Mouse (Mus musculus) forebrain, embryonic 12.5 days (tissue): ENCODE results near the gene Zscan2. TPM values are rescaled to one million over a fixed set of nuclear protein-coding genes. Genes with fewer than 3 reads are reported as not detected.
A peak's percentile ranks its signal among the peaks of the same experiment; 100 is the strongest.

ENCODE experiments used
- ATAC-seq: fragments of 200-750 bp; cut with Nextera tagmentation; 2 replicates; pipeline ENCODE4 v1.8.0; 2017; ENCODE audit warnings: moderate TSS enrichment; ENCODE audit not compliant: low FRiP score
- H3K27ac ChIP-seq: fragments of 300-500 bp; sonication (generic); 2 replicates; pipeline ENCODE4 v1.5.1; 2016; ENCODE audit warnings: mild to moderate bottlenecking
- H3K27me3 ChIP-seq: fragments of 300-500 bp; sonication (generic); 2 replicates; pipeline ENCODE4 v1.6.1; 2016; ENCODE audit warnings: mild to moderate bottlenecking
- H3K36me3 ChIP-seq: fragments of 300-500 bp; sonication (generic); replicated peaks from 2 replicates; pipeline ENCODE4 v1.6.1; 2016; ENCODE audit warnings: mild to moderate bottlenecking
- H3K4me1 ChIP-seq: fragments of 300-500 bp; sonication (generic); 2 replicates; pipeline ENCODE4 v1.6.1; 2016
- H3K4me2 ChIP-seq: fragments of 300-500 bp; sonication (generic); 2 replicates; pipeline ENCODE4 v1.6.1; 2016; ENCODE audit warnings: mild to moderate bottlenecking, moderate library complexity
- H3K4me3 ChIP-seq: fragments of 300-500 bp; sonication (generic); replicated peaks from 2 replicates; pipeline ENCODE4 v1.5.1; 2016; ENCODE audit warnings: mild to moderate bottlenecking
- H3K9ac ChIP-seq: fragments of 300-500 bp; sonication (generic); 2 replicates; pipeline ENCODE4 v1.6.1; 2016; ENCODE audit warnings: mild to moderate bottlenecking
- H3K9me3 ChIP-seq: fragments of 300-500 bp; sonication (generic); 2 replicates; pipeline ENCODE4 v1.6.1; 2016
- WGBS: fragments of 180-500 bp; shearing (Covaris S2); methylation state at CpG from one replicate; pipeline ENCODE4 v1.1.7; 2016; 5-methylcytosine and 5-hydroxymethylcytosine counted together
- polyA plus RNA-seq: library from polyadenylated mRNA; unstranded; fragments of >200 nt; fragmentation: Nextera tagmentation; extraction: Ambion mirVana; gene quantifications from 2 replicates; pipeline ENCODE4 v1.2.1, GENCODE M21; 2016

The Zscan2 gene
- polyA plus RNA-seq, 1 experiment from 2014 or later, result 3.7 TPM

GRCm38 (mm10) chr7:80865521-80865920, 4.8 kb downstream of the Zscan2 start:
- Histone ChIP-seq H3K9me3 (no peaks in the 10 kb centered on the region), H3K4me3 (no peak overlapping the region), H3K4me1 (peaks cover 32% of the 10 kb centered on the region), H3K4me2 (no peak overlapping the region), H3K27ac (no peak overlapping the region), H3K9ac (no peak overlapping the region), H3K36me3 (peaks cover 67% of the 10 kb centered on the region), H3K27me3 (no peaks in the 10 kb centered on the region)
- no peak for ATAC-seq
- 94% methylated on average over 7 of the region's 7 CpGs for WGBS

- peaks cover 29% of the 10 kb centered on the region for H3K4me1 ChIP-seq
- H3K27me3 ChIP-seq, result no peaks in the 10 kb centered on the region
- peaks cover 75% of the 10 kb centered on the region for H3K36me3 ChIP-seq
- H3K4me3 ChIP-seq, result no peak overlapping the region
- H3K27ac ChIP-seq, result no peak overlapping the region
- no peak overlapping the region for H3K4me2 ChIP-seq
- no peaks in the 10 kb centered on the region for H3K9me3 ChIP-seq
- ATAC-seq, result no peak
- 90% methylated on average over 7 of the region's 7 CpGs for WGBS
- H3K9ac ChIP-seq, result no peak overlapping the region
These were observed 5.9 kb downstream of the Zscan2 start for GRCm38 (mm10) chr7:80866514-80867147.

DNA sequence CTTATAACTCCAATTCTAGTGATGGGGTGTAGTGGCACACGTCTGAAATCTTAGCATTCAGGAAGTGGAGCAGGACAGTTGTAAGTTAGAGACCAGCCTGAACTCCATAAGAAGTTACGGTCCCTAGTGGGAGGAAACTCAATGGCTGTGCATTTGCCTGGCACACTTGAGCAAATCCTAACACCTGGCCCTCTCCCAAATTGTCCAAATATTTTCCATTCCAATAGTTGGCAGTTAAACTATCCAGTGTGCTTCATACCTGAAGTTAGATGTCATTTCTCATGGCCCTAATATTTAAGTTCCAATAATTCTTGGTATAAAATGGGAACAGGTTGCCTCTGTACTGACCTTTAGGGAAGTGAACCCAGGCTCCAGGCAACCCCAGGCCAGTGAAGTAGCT, 8.0 kb downstream of the Zscan2 start:
- H3K9ac ChIP-seq, result no peak overlapping the region
- H3K9me3 ChIP-seq, result no peaks in the 10 kb centered on the region
- H3K27ac ChIP-seq, result no peak overlapping the region
- H3K4me1 ChIP-seq, result peaks cover 11% of the 10 kb centered on the region
- WGBS, result 94% methylated on average over 2 of the region's 2 CpGs
- H3K36me3 ChIP-seq, result peaks cover 85% of the 10 kb centered on the region
- peaks cover 4% of the 10 kb centered on the region for H3K27me3 ChIP-seq
- ATAC-seq, result no peak
- no peak overlapping the region for H3K4me2 ChIP-seq
- no peak overlapping the region for H3K4me3 ChIP-seq

DNA sequence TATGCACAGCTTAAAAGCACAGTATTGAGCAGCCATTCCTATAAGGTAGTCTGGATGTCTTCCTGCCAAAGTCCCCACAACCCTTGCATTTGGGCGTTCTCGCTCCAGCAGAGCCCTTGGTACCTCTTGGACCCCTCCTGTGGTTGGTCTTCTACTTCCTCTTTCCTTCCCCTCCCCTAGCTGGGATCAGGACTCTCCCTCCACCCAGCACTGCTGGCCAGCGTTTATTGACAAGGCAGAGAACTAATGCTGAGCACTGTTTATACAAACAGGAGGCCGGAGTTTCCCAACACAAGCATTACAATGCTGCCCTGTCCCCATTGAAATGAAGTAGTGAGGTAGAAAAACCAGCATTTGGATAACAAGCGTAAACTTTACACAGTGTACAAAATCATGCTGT, 12.3 kb downstream of the Zscan2 start:
- peaks cover 91% of the 10 kb centered on the region for H3K36me3 ChIP-seq
- H3K9ac ChIP-seq, result no peak overlapping the region
- WGBS, result 85% methylated on average over 5 of the region's 5 CpGs
- H3K27me3 ChIP-seq, result peaks cover 29% of the 10 kb centered on the region
- H3K27ac ChIP-seq, result no peak overlapping the region
- no peak overlapping the region for H3K4me2 ChIP-seq
- H3K4me3 ChIP-seq, result no peak overlapping the region
- H3K4me1 ChIP-seq, result no peaks in the 10 kb centered on the region
- ATAC-seq, result no peak
- no peaks in the 10 kb centered on the region for H3K9me3 ChIP-seq

DNA sequence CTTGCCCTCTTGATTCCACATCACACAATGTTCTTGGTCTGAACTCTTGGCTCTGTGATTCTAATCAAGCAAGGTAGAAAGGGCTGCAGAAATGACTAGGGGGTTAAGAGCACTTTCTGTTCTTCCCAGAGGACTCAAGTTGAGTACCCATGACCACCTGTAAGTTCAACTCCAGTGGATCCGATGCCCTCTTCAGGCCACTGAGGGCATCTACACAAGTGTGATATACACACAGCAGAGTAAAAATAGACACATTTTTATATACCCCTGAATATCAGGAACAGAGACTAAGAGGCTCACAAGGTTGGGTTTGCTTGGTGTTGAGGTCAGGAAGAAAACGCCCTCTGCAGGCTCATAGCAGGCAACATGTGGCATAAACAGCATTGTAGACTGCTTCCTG, 12.9 kb downstream of the Zscan2 start:
- Histone ChIP-seq H3K4me2 (no peak overlapping the region), H3K4me3 (no peak overlapping the region), H3K9ac (no peak overlapping the region), H3K4me1 (no peaks in the 10 kb centered on the region), H3K36me3 (peaks cover 85% of the 10 kb centered on the region), H3K27me3 (peaks cover 29% of the 10 kb centered on the region), H3K9me3 (no peaks in the 10 kb centered on the region), H3K27ac (no peak overlapping the region)
- ATAC-seq, result no peak
- WGBS, result 96% methylated on average over 2 of the region's 2 CpGs

GRCm38 (mm10) chr7:80875727-80876126, 15.0 kb downstream of the Zscan2 start:
- no peaks in the 10 kb centered on the region for H3K4me1 ChIP-seq
- no peaks in the 10 kb centered on the region for H3K9me3 ChIP-seq
- H3K4me2 ChIP-seq, result no peak overlapping the region
- ATAC-seq, result no peak
- H3K4me3 ChIP-seq, result no peak overlapping the region
- H3K36me3 ChIP-seq, result peaks cover 65% of the 10 kb centered on the region
- peaks cover 29% of the 10 kb centered on the region for H3K27me3 ChIP-seq
- no peak overlapping the region for H3K27ac ChIP-seq
- H3K9ac ChIP-seq, result no peak overlapping the region
- WGBS, result 19% methylated on average over 37 of the region's 37 CpGs

- Histone ChIP-seq H3K27ac (no peak overlapping the region), H3K9ac (no peak overlapping the region), H3K4me3 (no peak overlapping the region; the same call in 1 of the 2 replicates), H3K4me2 (peak overlapping the region; percentile 32), H3K27me3 (no peaks in the 10 kb centered on the region; the same call in 1 of the 2 replicates), H3K4me1 (peaks cover 8% of the 10 kb centered on the region), H3K36me3 (0 out of 2 replicates have a peak, but pooled peaks cover under 1% of the 10 kb centered on the region), H3K9me3 (no peaks in the 10 kb centered on the region)
- WGBS, result 24% methylated on average over 14 of the region's 14 CpGs
- peak; percentile 76 for ATAC-seq
These were observed 22.2 kb downstream of the Zscan2 start for GRCm38 (mm10) chr7:80882830-80883505.

DNA sequence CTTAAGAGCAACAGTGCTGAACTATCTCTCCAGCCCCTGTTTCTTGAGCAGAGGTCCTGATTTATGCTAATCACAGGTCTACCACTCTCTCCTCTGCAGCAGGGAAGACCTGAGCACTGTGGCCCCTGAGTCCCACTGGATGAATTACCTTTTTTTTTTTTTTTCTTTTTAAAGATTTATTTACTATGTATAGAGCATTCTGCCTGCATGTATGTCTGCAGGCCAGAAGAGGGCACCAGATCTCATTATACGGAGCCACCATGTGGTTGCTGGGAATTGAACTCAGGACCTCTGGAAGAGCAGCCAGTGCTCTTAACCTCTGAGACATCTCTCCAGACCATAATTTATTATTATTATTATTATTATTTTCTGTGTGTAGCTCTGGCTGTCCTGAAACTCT, 24.9 kb downstream of the Zscan2 start:
- Histone ChIP-seq H3K4me2 (no peak overlapping the region), H3K27ac (no peak overlapping the region), H3K4me1 (peaks cover 20% of the 10 kb centered on the region), H3K4me3 (no peak overlapping the region), H3K9ac (no peak overlapping the region), H3K9me3 (no peaks in the 10 kb centered on the region), H3K36me3 (peaks cover 7% of the 10 kb centered on the region), H3K27me3 (no peaks in the 10 kb centered on the region)
- no peak for ATAC-seq
- 14% methylated on average over 1 of the region's 1 CpGs for WGBS

- Histone ChIP-seq H3K27ac (peak overlapping the region; percentile 80), H3K36me3 (peaks cover 36% of the 10 kb centered on the region), H3K27me3 (no peaks in the 10 kb centered on the region), H3K9ac (no peak overlapping the region), H3K4me2 (no peak overlapping the region), H3K9me3 (no peaks in the 10 kb centered on the region), H3K4me1 (peaks cover 12% of the 10 kb centered on the region), H3K4me3 (no peak overlapping the region)
- WGBS, result 85% methylated on average over 7 of the region's 7 CpGs
- ATAC-seq, result peak; percentile 31; the same call in 1 of the 2 replicates
These were observed 27.9 kb downstream of the Zscan2 start for GRCm38 (mm10) chr7:80888595-80888994.

DNA sequence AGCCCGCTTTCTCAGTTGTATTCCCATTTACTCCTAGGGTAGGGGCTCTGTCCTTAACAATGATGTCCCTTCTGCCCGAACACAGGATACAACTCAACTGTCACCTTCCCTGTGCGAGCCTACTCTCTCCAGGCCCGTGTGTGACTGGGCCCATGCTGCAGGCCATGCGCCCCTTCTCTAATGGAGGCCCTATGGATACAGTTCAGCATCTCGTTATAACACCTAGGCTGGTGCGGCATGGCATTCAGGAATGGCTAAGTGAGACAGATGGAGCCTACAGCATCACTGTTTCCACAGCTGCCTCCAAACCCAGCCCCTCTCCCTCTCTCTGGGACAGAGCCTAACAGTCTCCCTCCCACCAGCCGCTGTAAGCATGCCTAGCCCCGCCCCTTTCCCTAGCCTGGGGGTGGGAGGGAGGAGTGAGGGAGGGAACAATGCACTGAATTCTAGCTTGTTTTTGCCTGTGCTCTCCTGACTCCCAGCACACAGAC, 28.3 kb downstream of the Zscan2 start:
- peak; percentile 76 for ATAC-seq
- no peak overlapping the region; the same call in 1 of the 2 replicates for H3K4me2 ChIP-seq
- no peaks in the 10 kb centered on the region for H3K9me3 ChIP-seq
- H3K4me3 ChIP-seq, result no peak overlapping the region
- H3K27ac ChIP-seq, result peak overlapping the region; percentile 80
- H3K4me1 ChIP-seq, result peaks cover 12% of the 10 kb centered on the region
- H3K27me3 ChIP-seq, result no peaks in the 10 kb centered on the region
- H3K9ac ChIP-seq, result 0 out of 2 replicates have a peak overlapping the region, but pooled peaks have one; percentile 25
- peaks cover 41% of the 10 kb centered on the region for H3K36me3 ChIP-seq
- 42% methylated on average over 9 of the region's 9 CpGs for WGBS

DNA sequence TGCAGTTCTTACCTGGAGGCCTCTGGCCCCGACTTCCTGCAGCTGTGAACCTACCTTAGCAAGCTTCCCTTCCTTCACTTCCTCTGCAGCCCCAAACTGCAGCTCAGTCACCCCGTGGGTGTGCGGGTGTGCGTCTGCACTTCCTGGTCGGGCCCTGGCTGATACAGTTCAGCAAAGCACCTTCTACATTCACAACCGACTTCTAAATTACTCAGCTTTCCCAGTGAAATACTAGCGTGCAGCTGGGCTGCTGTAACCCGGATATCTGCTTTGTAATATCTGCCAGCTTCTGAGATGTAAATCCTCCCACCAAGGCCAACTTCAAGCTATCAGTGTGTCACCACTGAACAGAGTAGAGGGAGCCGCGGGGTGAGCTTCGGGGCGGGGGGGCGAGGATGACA, 29.1 kb downstream of the Zscan2 start:
- Histone ChIP-seq H3K9me3 (no peaks in the 10 kb centered on the region), H3K4me1 (peaks cover 12% of the 10 kb centered on the region), H3K27me3 (no peaks in the 10 kb centered on the region), H3K4me3 (no peak overlapping the region), H3K9ac (peak overlapping the region; percentile 21; the same call in 1 of the 2 replicates), H3K27ac (peak overlapping the region; percentile 80), H3K4me2 (no peak overlapping the region), H3K36me3 (peaks cover 48% of the 10 kb centered on the region)
- WGBS, result 85% methylated on average over 13 of the region's 13 CpGs
- ATAC-seq, result no peak

- Histone ChIP-seq H3K27me3 (no peaks in the 10 kb centered on the region), H3K9ac (no peak overlapping the region), H3K4me3 (no peak overlapping the region), H3K36me3 (peaks cover 82% of the 10 kb centered on the region), H3K9me3 (no peaks in the 10 kb centered on the region), H3K4me2 (no peak overlapping the region), H3K27ac (no peak overlapping the region), H3K4me1 (peaks cover 12% of the 10 kb centered on the region)
- WGBS, result 93% methylated on average over 15 of the region's 15 CpGs
- no peak for ATAC-seq
These were observed 32.5 kb downstream of the Zscan2 start for GRCm38 (mm10) chr7:80893086-80893752.
